ENCODE assay signal across 8 mouse cellular contexts in the genomic region with DNA sequence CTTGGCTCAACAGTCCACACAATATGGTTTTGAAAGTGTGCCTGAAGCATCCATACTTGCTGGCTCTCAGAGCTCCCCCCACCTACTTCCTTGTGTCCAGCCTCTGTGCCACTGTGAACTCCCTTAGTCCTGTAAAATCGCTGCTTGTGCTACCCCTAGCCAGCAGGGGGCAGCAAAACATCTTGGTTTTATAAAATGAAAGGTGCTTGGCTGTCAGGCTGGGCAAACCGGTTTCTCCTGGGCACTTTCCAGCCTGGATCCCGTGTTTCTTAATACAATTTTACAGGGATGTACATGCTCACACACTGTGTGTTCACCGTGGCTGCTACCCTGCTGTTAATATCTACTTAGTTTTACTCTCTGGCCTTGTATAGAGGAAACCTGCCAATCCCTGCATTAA.
DNase-seq lines count a peak whose midpoint lies in the region; ATAC-seq and TF ChIP-seq lines count a peak whose summit lies in the region.

No protein-coding gene starts in this region.

- H3K4me2 ChIP-seq in forebrain, embryonic 16.5 days (ENCODE audit: low read length), result no peak overlapping the region
- no peak overlapping the region for H3K4me2 ChIP-seq in lung, postnatal 0 days (replicated peaks; ENCODE audit: low read depth, low read length)

- no peak for TF ChIP-seq EP300 in MEL (IDR thresholded peaks at IDR 0.05; ENCODE audit: low read depth in 1 of 2, low read length in 2 of 2)
- TF ChIP-seq EP300 in lung, postnatal 0 days (IDR thresholded peaks at IDR 0.05), result no peak

- TF ChIP-seq RAD21 in MEL (IDR thresholded peaks at IDR 0.05; ENCODE audit: low read depth, low read length), result peak; percentile 43

- no peaks in the 10 kb centered on the region for H3K27me3 ChIP-seq in MEL (ENCODE audit: control insufficient read depth in 1 of 2, insufficient read depth in 2 of 2, low read length in 2 of 2)
- no peaks in the 10 kb centered on the region for H3K27me3 ChIP-seq in forebrain, embryonic 16.5 days (replicated peaks; ENCODE audit: control insufficient read depth, insufficient read depth, low read length)
- H3K27me3 ChIP-seq in lung, postnatal 0 days (replicated peaks; ENCODE audit: insufficient read depth, low read length), result no peaks in the 10 kb centered on the region

- H3K36me3 ChIP-seq in MEL (ENCODE audit: control insufficient read depth in 1 of 2, insufficient read depth in 2 of 2, low read length in 2 of 2), result no peaks in the 10 kb centered on the region
- no peaks in the 10 kb centered on the region for H3K36me3 ChIP-seq in forebrain, embryonic 16.5 days (ENCODE audit: control insufficient read depth, insufficient read depth)
- no peaks in the 10 kb centered on the region for H3K36me3 ChIP-seq in lung, postnatal 0 days (ENCODE audit: insufficient read depth, low read length)

- H3K4me3 ChIP-seq in MEL (ENCODE audit: control insufficient read depth in 1 of 2, insufficient read depth in 1 of 2, low read depth in 2 of 2, low read length in 2 of 2), result no peak overlapping the region
- no peak overlapping the region for H3K4me3 ChIP-seq in forebrain, embryonic 16.5 days (replicated peaks; ENCODE audit: low read length)
- no peak overlapping the region for H3K4me3 ChIP-seq in layer of hippocampus, adult 2 months
- H3K4me3 ChIP-seq in lung, postnatal 0 days (ENCODE audit: low read depth, low read length), result no peak overlapping the region

- no peak overlapping the region for H3K9ac ChIP-seq in MEL (ENCODE audit: control insufficient read depth, low read depth, low read length, poor library complexity, severe bottlenecking)
- H3K9ac ChIP-seq in forebrain, embryonic 16.5 days (replicated peaks; ENCODE audit: low read depth, low read length), result no peak overlapping the region
- H3K9ac ChIP-seq in lung, postnatal 0 days (replicated peaks; ENCODE audit: low read depth), result no peak overlapping the region

- no peak for TF ChIP-seq POLR2A in MEL (IDR thresholded peaks at IDR 0.05; ENCODE audit: control insufficient read depth in 1 of 2, insufficient read depth in 1 of 2, low read depth in 1 of 2, low read length in 2 of 2, poor library complexity in 1 of 2)

- TF ChIP-seq CTCF in MEL (IDR thresholded peaks at IDR 0.05 in 2 of 3, conservative IDR thresholded peaks at IDR 0.05 in 1 of 3; ENCODE audit: control insufficient read depth in 1 of 3, insufficient read depth in 1 of 3, low read depth in 2 of 3, low read length in 3 of 3, poor library complexity in 1 of 3, severe bottlenecking in 1 of 3), result peak; percentile 33 to 61 (median 52)
- TF ChIP-seq CTCF in layer of hippocampus, adult 2 months (conservative IDR thresholded peaks at IDR 0.05), result peak; percentile 90
- TF ChIP-seq CTCF in lung, postnatal 0 days (IDR thresholded peaks at IDR 0.05), result peak; percentile 88

- DNase-seq in MEL (ENCODE audit: low read depth, low spot score), result peak; percentile 37
- peak; percentile 62 for DNase-seq in cerebellum, adult 11-12 months
- DNase-seq in layer of hippocampus, adult 2 months (ENCODE audit: low spot score in 2 of 2), result peak; percentile 63 to 90
- peak; percentile 87 for DNase-seq in lung, postnatal 0 days (ENCODE audit: low spot score)
- peak; percentile 94 for DNase-seq in retina, embryonic 14.5 days (ENCODE audit: low spot score)
- peak; percentile 66 to 75 for DNase-seq in urinary bladder, adult 18-20 months (ENCODE audit: low spot score in 2 of 2)

- ATAC-seq in forebrain, embryonic 16.5 days, result peak; percentile 66
- ATAC-seq in hematopoietic stem cell, adult 5-6 weeks (replicated peaks in 1 of 2; ENCODE audit: insufficient read depth in 1 of 2, low FRiP score in 2 of 2, low TSS enrichment in 1 of 2, low read depth in 1 of 2, poor library complexity in 2 of 2, severe bottlenecking in 2 of 2), result peak; percentile 79 to 81
- peak; percentile 79 for ATAC-seq in lung, postnatal 0 days

- no peaks in the 10 kb centered on the region for H3K9me3 ChIP-seq in MEL (replicated peaks; ENCODE audit: insufficient read depth, low read length)
- no peaks in the 10 kb centered on the region for H3K9me3 ChIP-seq in forebrain, embryonic 16.5 days (ENCODE audit: control insufficient read depth, low read length)
- H3K9me3 ChIP-seq in lung, postnatal 0 days (ENCODE audit: low read length), result no peaks in the 10 kb centered on the region

- H3K79me2 ChIP-seq in MEL (ENCODE audit: control insufficient read depth, insufficient read depth, low read length, poor library complexity), result no peaks in the 10 kb centered on the region

- H3K4me1 ChIP-seq in MEL (ENCODE audit: control insufficient read depth in 1 of 2, insufficient read depth in 2 of 2, low read length in 2 of 2), result no peaks in the 10 kb centered on the region
- peaks cover 11% of the 10 kb centered on the region for H3K4me1 ChIP-seq in forebrain, embryonic 16.5 days (replicated peaks; ENCODE audit: control insufficient read depth, insufficient read depth, low read length)
- no peaks in the 10 kb centered on the region for H3K4me1 ChIP-seq in lung, postnatal 0 days (ENCODE audit: insufficient read depth, low read depth, low read length)

- H3K27ac ChIP-seq in MEL (ENCODE audit: control insufficient read depth, low read depth, low read length), result no peak overlapping the region
- no peak overlapping the region for H3K27ac ChIP-seq in forebrain, embryonic 16.5 days (ENCODE audit: low read length)
- no peak overlapping the region for H3K27ac ChIP-seq in layer of hippocampus, adult 2 months
- no peak overlapping the region for H3K27ac ChIP-seq in lung, postnatal 0 days (ENCODE audit: low read length)

- WGBS in forebrain, embryonic 16.5 days, result 0% methylated on average over 4 of the region's 4 CpGs
- 0% methylated on average over 4 of the region's 4 CpGs for WGBS in lung, postnatal 0 days

TF ChIP-seq in MEL, 35 proteins besides CTCF, POLR2A, EP300 and RAD21:
- no peak for TF ChIP-seq KAT2A (conservative IDR thresholded peaks at IDR 0.05; ENCODE audit: low read depth, low read length)
- TF ChIP-seq GATA1 (IDR thresholded peaks at IDR 0.05; ENCODE audit: low read depth, low read length), result no peak
- TF ChIP-seq SMC3 (IDR thresholded peaks at IDR 0.05; ENCODE audit: low read depth, low read length), result peak; percentile 47
- no peak for TF ChIP-seq BHLHE40 (IDR thresholded peaks at IDR 0.05; ENCODE audit: borderline replicate concordance, low read depth, low read length)
- peak; percentile 19; the same call in 1 of the 2 replicates for TF ChIP-seq ZC3H11A (IDR thresholded peaks at IDR 0.05; ENCODE audit: low read depth, low read length)

Comparison
In these comparisons a context has a peak if more than half of its experiments do, and no peak if none do; other contexts are left out.
1. DNase-seq: peak in every context shown above with its lines; median percentile 94 in retina, embryonic 14.5 days; 87 in lung, postnatal 0 days; 76 in layer of hippocampus, adult 2 months; 70 in urinary bladder, adult 18-20 months; 62 in cerebellum, adult 11-12 months; 37 in MEL.